Mouse (Mus musculus): Measurements from ENCODE around the gene Kars. TPM values are rescaled to one million over a fixed set of nuclear protein-coding genes. Genes with fewer than 3 reads are reported as not detected.
A peak's percentile ranks its signal among the peaks of the same experiment; 100 is the strongest.

Kars gene
- total RNA-seq (2021) = 100 to 1,000 TPM in 1 of 2 experiments, 10 to 100 TPM in 1; 92.3 to 102 TPM
- long read RNA-seq, experiment 1, transcript Kars-202 (15 exons, 2,131 nt) = minor isoform, 14 of 48 reads
- long read RNA-seq, experiment 1, transcript Kars-201 (14 exons, 2,008 nt) = major isoform, 21 of 48 reads
- long read RNA-seq, experiment 1, partial matches to known transcripts = 8 of 48 reads
- long read RNA-seq, experiment 1, other reads (novel, unspliced or antisense) = 2 of 48 reads
- long read RNA-seq, experiment 2, transcript Kars-202 (15 exons, 2,131 nt) = minor isoform, 24 of 91 reads
- long read RNA-seq, experiment 2, transcript Kars-201 (14 exons, 2,008 nt) = major isoform, 51 of 91 reads
- long read RNA-seq, experiment 2, partial matches to known transcripts = 11 of 91 reads
- long read RNA-seq, experiment 2, other reads (novel, unspliced or antisense) = 3 of 91 reads

- DNase-seq (ENCODE audit: low spot score in 2 of 2) = peak; percentile 88 to 92
Measured at GRCm38 (mm10) chr8:112010997-112011815, at the start of gene Kars, which contains the start of gene Terf2ip. Kars (minus strand) TSS chr8:112011323. Terf2ip (plus strand) TSS chr8:112011398.

GRCm38 (mm10) chr8:112054456-112054855 is 43.3 kb upstream of the Kars start:
- DNase-seq (ENCODE audit: low spot score in 2 of 2) = no peak

DNA sequence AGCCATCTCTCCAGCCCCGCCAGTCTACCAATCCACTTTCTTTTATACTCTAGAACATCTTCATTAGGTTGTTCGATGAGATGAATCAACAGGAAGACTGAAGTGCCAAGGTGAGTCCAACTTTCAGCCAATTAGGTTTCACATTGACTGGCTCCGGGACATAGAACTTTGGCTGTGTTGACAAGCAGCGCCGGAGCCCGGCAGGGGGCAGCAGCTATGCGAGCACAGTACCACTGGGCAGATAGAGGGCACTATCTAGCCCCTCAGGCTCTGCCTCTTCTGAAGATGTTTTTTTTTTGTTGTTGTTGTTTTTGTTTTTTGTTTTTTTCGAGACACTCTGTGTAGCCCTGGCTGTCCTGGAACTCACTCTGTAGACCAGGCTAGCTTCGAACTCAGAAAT is 40.4 kb upstream of the Kars start:
- DNase-seq (ENCODE audit: low spot score in 2 of 2) = no peak

DNA sequence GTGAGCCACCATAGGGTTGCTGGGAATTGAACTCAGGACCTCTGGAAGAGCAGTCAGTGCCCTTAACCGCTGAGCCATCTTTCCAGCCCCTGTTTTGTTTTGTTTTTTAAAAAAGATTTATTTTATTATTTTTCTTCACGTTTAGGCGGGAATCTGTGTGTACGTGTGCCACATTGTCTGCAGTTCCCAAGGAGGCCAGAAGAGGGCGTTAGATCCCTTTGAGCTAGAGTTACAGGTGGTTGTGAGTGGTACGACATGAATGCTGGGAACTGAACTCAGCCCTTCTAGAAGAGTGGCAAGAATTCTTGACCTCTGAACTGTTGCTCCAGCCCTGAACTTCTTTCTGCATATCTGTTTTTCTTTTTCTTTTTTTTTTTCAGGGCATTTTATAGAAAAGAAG is 38.9 kb upstream of the Kars start:
- DNase-seq (ENCODE audit: low spot score in 2 of 2) = no peak

- DNase-seq (ENCODE audit: low spot score in 2 of 2) = no peak
Measured at GRCm38 (mm10) chr8:112048293-112048692, 37.2 kb upstream of the Kars start.

DNA sequence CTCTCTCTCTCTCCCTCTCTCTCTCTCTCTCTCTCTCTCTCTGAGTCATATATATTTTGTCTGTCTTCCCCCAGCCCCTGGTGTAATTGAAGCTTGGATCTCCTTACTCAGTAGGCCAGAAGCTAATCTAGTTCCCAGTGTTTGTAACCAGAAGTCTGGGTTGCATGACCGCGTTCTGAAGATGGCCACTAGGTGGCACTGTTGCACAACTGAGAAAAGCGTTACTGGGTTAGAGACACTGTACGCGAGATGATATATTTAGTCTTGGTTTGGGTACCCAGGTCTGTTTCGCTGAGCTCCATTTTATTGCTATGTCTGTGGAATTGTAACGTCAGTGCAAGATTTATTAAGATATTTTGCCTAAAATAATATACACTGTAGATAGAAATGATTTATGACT is 34.8 kb upstream of the Kars start:
- peak; percentile 70 to 76 for DNase-seq (ENCODE audit: low spot score in 2 of 2)

GRCm38 (mm10) chr8:112045182-112045581 is 34.1 kb upstream of the Kars start:
- no peak for DNase-seq (ENCODE audit: low spot score in 2 of 2)

DNA sequence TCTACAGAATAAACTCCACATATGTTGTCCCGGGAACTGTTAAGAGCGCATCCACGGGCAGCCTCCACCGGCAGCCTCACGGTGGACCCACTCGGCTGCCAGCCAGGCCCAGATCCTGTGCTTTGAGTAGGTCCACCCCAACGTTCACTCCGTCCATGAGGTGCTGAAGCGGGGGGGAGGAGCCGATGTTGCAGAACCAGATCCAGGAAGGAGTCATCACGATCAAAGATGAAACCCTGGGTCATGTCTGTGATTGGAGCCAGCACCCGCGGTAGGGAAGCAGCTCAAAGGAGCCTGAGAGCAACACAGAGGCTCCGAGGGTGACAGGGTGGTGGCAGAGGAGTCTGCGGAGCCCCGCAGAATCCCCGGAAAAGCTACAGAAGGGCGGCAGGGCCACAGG is 26.4 kb upstream of the Kars start:
- DNase-seq (ENCODE audit: low spot score in 2 of 2) = no peak

GRCm38 (mm10) chr8:112034603-112035002 is 23.5 kb upstream of the Kars start:
- DNase-seq (ENCODE audit: low spot score in 2 of 2) = peak in 1 of 2 experiments; percentile 14

GRCm38 (mm10) chr8:112033071-112033470 is 21.9 kb upstream of the Kars start:
- DNase-seq (ENCODE audit: low spot score in 2 of 2) = no peak

DNA sequence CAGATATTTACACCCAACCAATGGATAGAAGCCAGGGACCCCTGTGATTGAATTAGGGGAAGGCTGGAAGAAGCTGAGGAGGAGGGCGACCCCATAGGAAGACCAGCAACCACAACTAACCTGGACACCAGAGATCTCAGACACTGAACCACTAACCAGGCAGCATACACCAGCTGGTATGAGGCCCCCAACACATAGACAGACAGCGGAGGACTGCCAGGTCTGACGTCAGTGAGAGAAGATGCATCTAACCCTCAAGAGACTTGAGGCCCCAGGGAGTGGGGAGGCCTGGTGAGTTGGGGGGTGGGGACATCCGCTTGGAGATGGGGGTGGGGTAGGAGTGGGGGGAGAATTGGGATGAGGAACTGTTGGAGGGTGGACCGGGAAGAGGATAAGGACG is 19.5 kb upstream of the Kars start:
- no peak for DNase-seq (ENCODE audit: low spot score in 2 of 2)

- DNase-seq (ENCODE audit: low spot score in 2 of 2) = no peak
Measured at GRCm38 (mm10) chr8:112029455-112029854, 18.3 kb upstream of the Kars start.

- no peak for DNase-seq (ENCODE audit: low spot score in 2 of 2)
Measured at GRCm38 (mm10) chr8:112014936-112015335, 3.8 kb upstream of the Kars start, which contains the start of gene Gm6793. Gm6793 (minus strand) TSS chr8:112015036.

GRCm38 (mm10) chr8:112011816-112012242 is 706 bp upstream of the Kars start:
- peak; percentile 51 to 52 for DNase-seq (ENCODE audit: low spot score in 2 of 2)

DNA sequence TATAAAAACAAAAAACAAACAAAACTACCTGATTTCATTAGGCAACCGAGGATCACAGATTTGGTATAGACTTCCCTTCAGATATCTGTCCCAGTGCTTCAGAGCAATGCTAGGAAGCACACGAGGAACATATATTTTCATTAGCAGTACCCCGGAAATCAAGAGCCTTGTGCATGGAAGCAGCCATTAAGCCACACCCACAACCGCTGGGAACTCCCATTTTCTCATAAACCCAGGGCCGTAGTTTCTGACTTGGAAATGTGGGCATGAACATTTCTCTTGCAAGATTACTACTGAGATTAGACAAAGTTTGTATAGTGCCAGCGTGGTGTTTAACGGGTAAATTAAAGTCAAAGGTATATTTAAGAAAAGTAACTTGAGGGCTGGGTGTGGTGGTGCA is 1.6 kb downstream of the Kars start:
- no peak for DNase-seq (ENCODE audit: low spot score in 2 of 2)

DNA sequence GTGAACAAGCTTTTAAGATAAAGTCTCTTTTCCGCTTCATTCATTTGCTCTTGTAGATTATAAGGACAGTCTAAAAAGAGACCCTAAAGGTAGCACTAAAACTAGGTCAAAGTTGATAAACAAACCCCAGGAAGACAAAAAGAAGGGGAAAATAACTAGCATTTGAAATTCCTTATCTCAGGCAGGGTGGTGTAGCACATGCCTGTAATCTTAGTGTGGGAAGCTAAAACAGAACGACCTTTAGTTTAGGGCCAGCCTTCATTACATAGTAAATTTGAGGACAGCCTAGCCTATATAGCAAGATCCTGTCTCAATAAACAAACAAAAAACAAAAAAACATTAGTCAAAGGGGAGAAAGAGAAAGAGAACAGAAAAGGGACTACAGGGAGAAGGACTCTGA is 3.5 kb downstream of the Kars start:
- DNase-seq (ENCODE audit: low spot score in 2 of 2) = no peak

GRCm38 (mm10) chr8:112005601-112006000 is 5.5 kb downstream of the Kars start:
- no peak for DNase-seq (ENCODE audit: low spot score in 2 of 2)

GRCm38 (mm10) chr8:112004754-112005153 is 6.4 kb downstream of the Kars start:
- DNase-seq (ENCODE audit: low spot score in 2 of 2) = no peak

GRCm38 (mm10) chr8:111992703-111993039 is 18.5 kb downstream of the Kars start:
- DNase-seq (ENCODE audit: low spot score in 2 of 2) = no peak

- peak; percentile 72 to 81 for DNase-seq (ENCODE audit: low spot score in 2 of 2)
Measured at GRCm38 (mm10) chr8:111992013-111992702, 19.0 kb downstream of the Kars start, which contains the start of gene Adat1. Adat1 (minus strand) TSS chr8:111992302.

GRCm38 (mm10) chr8:111991278-111991677 is 19.8 kb downstream of the Kars start:
- DNase-seq (ENCODE audit: low spot score in 2 of 2) = no peak
